Mouse (Mus musculus) layer of hippocampus, adult 18-20 months (tissue): ENCODE measurements at regions not wholly inside any gene's neighbourhood (a gene's known extent, or its start where the extent isn't known, plus 50 kb on each side); places are given as distances from the start of the nearest gene placed in this dataset.

Experiments
- DNase-seq, 2 experiments: peaks; one replicate each; pipeline ENCODE4 v3.0.0; 2022; ENCODE audit warnings: low spot score in 2 of 2

DNA sequence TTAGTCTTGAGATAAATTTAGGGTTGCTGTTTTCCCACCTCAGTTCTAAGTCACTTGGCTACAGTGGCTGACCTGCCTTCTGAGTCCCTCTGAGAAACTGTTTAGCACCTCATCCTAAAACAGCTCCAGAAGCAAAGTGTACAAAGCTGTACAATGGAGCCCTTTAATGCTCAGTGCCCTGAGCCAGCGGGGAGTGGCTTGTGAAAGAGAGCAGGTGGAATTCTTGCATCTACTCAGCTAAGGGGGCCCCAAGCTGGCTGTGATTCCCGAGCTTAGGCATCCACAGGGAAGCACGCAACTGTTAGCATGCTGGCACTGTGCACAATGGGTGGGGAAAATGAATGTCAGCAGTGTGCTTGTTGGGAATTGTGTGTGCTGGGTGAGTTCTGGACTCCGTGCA is 63.2 kb upstream of the Kcnj15 start:
- DNase-seq, result no peak

DNA sequence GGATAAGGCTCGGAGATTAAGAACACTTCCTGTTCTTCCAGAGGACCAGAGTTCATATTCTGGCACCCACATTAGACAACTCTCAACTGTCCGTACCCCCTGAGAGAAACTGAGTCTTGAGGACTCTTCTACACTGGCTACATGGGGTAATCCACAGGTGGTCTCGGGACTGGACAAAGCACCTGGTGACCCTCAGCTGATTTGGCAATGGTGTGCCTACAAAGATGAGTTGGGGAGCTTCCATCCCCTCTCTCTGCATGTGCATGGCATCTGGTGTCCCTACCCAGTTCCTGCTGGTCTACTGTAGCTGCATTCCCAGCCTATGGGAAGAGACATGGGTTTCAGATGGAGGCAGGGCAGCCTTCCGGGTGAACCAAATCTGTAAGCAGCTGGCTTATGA is 61.2 kb upstream of the Kcnj15 start:
- DNase-seq, result no peak

- DNase-seq, result peak; percentile 56 to 68
Measured at GRCm38 (mm10) chr16:95196622-95197021, 60.7 kb upstream of the Kcnj15 start.

- DNase-seq, result no peak
Measured at GRCm38 (mm10) chr16:95198795-95199563, 58.4 kb upstream of the Kcnj15 start.

DNA sequence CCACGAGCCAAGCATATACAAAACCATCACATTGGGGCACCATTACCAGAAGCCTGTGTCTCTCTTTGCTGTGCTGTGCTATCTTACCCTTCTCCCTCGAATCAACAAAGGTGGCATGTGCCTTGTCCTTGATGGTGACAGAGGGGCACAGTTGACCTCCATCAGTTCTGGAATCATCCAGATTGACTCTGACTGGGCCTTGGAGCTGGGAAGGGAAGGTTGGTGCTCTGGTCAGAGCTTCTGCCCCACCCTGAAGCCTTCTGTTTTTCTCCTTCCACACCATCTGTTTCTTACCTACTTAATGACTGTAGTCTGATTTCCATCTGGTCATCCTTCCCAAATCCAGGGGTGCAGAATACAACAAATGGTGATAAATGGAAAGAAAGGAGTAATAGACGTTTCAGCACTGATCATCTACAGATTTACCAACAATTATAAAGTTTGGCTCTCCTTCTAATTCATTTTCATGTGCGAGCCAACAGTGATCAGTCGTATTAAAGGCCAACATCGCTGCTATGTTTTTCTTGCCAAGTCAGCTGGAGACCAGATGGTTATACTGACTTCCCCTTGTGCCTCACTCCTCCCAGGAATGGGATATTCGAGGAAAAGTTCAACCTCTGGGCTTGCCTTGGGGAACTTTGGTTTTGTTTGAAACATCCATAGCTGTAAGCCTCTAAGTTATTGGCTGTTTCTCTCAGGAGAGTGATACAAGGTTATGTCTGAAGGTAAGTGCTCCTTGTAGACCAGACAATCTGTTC is 55.1 kb upstream of the Kcnj15 start:
- DNase-seq, result no peak

DNA sequence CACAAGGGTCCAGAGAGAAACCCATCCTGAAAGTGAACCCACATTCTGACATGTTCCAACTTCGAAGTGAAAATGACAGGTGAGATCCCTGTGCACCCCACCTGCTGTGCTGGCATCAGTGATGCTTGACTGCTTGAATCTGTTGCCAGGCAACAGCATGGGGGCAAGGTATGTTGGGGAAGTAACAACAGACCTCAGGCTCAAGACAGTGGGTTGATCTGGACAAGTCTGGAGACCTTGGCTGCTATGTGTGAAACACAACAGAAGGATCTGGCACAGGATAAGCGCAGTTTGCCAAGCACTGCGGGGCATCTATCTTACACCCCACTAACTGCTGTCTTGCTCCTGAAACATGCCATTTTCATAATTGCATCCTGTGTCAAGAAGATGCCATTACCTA is 54.3 kb upstream of the Kcnj15 start:
- DNase-seq, result no peak

GRCm38 (mm10) chr16:95203790-95204189 is 53.6 kb upstream of the Kcnj15 start:
- no peak for DNase-seq

DNA sequence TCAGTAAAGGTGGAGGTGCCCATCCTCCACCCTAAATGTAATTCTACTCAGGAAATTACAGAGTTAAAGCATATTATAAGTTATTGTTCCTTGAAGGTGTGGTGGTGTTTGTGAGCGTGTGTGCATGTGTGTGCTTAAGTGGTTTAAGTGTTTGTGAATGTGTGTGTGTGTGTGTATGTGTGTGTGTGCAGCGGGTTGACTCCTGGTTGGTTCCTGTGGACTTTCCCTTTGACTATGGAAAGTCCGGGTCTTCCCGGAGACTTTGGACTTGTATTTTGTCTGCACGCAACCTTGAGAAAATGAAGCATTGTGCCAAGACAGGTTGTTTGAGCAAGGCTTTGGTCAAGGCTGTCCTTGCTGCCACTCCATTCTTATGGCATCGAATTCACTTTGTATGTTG is 52.9 kb upstream of the Kcnj15 start:
- no peak for DNase-seq

GRCm38 (mm10) chr16:95206445-95206844 is 50.9 kb upstream of the Kcnj15 start:
- DNase-seq, result no peak

DNA sequence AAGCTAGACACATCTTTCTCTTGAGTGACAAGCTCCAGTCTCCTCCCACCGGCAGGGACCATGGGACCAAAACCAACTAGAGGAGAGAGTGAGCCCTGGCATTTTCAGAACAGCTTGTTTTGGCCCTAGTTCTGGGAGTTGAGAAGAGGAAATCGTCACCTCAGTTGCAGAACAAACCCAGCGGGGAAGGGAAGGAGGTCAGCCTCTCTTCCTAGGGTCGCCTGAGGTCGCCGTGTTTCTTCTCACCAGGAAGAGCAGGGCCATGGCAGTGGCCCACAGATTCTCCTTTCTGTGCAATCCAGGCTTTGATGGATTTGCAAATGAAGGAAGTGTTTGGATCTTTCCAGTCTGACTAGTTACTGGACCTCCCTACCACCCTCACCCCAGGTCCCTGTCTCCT is 49.8 kb upstream of the Kcnj15 start:
- no peak for DNase-seq
